Mouse (Mus musculus) MEL (cell line): ENCODE measurements around the gene Shq1. TPM values are rescaled to one million over a fixed set of nuclear protein-coding genes. Genes with fewer than 3 reads are reported as not detected.

Source experiments
- DNase-seq: peaks from one replicate; pipeline ENCODE4 v3.0.0; 2011; ENCODE audit warnings: low read depth, low spot score
- H3K27ac ChIP-seq: 2 replicates; pipeline ENCODE4 v1.5.1; 2012; ENCODE audit warnings: low read depth, mild to moderate bottlenecking, control low read depth, low read length, moderate library complexity; ENCODE audit not compliant: control insufficient read depth
- H3K27me3 ChIP-seq, 2 experiments: fragments of 150-350 bp in 1 of 2; sonication (generic) in 1 of 2; 2 replicates each; pipeline ENCODE4 v1.6.1; 2012; ENCODE audit warnings: low read length in 2 of 2, mild to moderate bottlenecking in 2 of 2, improper control_type of control experiment in 1 of 2, moderate library complexity in 1 of 2; ENCODE audit not compliant: insufficient read depth in 2 of 2, control insufficient read depth in 1 of 2
- H3K36me3 ChIP-seq, 2 experiments: 2 replicates each; pipeline ENCODE4 v1.6.1; 2012 to 2014; ENCODE audit warnings: low read length in 2 of 2, improper control_type of control experiment in 1 of 2, inconsistent platforms in 1 of 2, mild to moderate bottlenecking in 1 of 2; ENCODE audit not compliant: insufficient read depth in 2 of 2, control insufficient read depth in 1 of 2
- H3K4me1 ChIP-seq, 2 experiments: fragments of 150-350 bp in 1 of 2; sonication (generic) in 1 of 2; 2 replicates each; pipeline ENCODE4 v1.6.1; 2012; ENCODE audit warnings: low read length in 2 of 2, improper control_type of control experiment in 1 of 2, mild to moderate bottlenecking in 1 of 2; ENCODE audit not compliant: insufficient read depth in 2 of 2, control insufficient read depth in 1 of 2
- H3K4me3 ChIP-seq, 2 experiments: fragments of 150-350 bp in 1 of 2; sonication (generic) in 1 of 2; 2 replicates each; pipeline ENCODE4 v1.5.1; 2012; ENCODE audit warnings: low read depth in 2 of 2, low read length in 2 of 2, mild to moderate bottlenecking in 2 of 2, moderate library complexity in 2 of 2, control low read depth in 1 of 2, improper control_type of control experiment in 1 of 2; ENCODE audit not compliant: control insufficient read depth in 1 of 2, insufficient read depth in 1 of 2
- H3K79me2 ChIP-seq: 2 replicates; pipeline ENCODE4 v1.6.1; 2012; ENCODE audit warnings: mild to moderate bottlenecking, low read length, moderate library complexity; ENCODE audit not compliant: control insufficient read depth, poor library complexity, insufficient read depth
- H3K9ac ChIP-seq: 2 replicates; pipeline ENCODE4 v1.6.1; 2012; ENCODE audit warnings: low read depth, mild to moderate bottlenecking, control low read depth, low read length, moderate library complexity; ENCODE audit not compliant: control insufficient read depth, poor library complexity, severe bottlenecking
- H3K9me3 ChIP-seq: fragments of 150-350 bp; sonication (generic); replicated peaks from 2 replicates; pipeline ENCODE4 v1.6.1; 2012; ENCODE audit warnings: mild to moderate bottlenecking, low read length, improper control_type of control experiment, moderate library complexity; ENCODE audit not compliant: insufficient read depth
- CHD1 ChIP-seq: IDR thresholded peaks from 2 replicates; pipeline ENCODE4 v1.6.1; 2012; ENCODE audit warnings: low read depth, mild to moderate bottlenecking, inconsistent platforms, low read length, improper control_type of control experiment
- CHD2 ChIP-seq: IDR thresholded peaks from 2 replicates; pipeline ENCODE4 v1.6.1; 2011; ENCODE audit warnings: low read length, improper control_type of control experiment
- CTCF ChIP-seq, 3 experiments: IDR thresholded peaks in 2 of 3; conservative IDR thresholded peaks in 1 of 3; 2 replicates each; pipeline ENCODE4 v1.5.1; 2011 to 2012; ENCODE audit warnings: low read length in 3 of 3, low read depth in 2 of 3, mild to moderate bottlenecking in 2 of 3, improper control_type of control experiment in 1 of 3, inconsistent platforms in 1 of 3, mixed read lengths in 1 of 3, moderate library complexity in 1 of 3; ENCODE audit not compliant: control insufficient read depth in 1 of 3, insufficient read depth in 1 of 3, poor library complexity in 1 of 3, severe bottlenecking in 1 of 3
- E2F4 ChIP-seq: IDR thresholded peaks from 2 replicates; pipeline ENCODE4 v1.6.1; 2011; ENCODE audit warnings: low read depth, low read length, improper control_type of control experiment, borderline replicate concordance
- ETS1 ChIP-seq: IDR thresholded peaks from 2 replicates; pipeline ENCODE4 v1.6.1; 2012; ENCODE audit warnings: low read depth, mild to moderate bottlenecking, inconsistent platforms, low read length, improper control_type of control experiment, moderate library complexity
- GATA1 ChIP-seq: IDR thresholded peaks from 2 replicates; pipeline ENCODE4 v1.6.1; 2011; ENCODE audit warnings: low read depth, low read length, improper control_type of control experiment
- JUND ChIP-seq: IDR thresholded peaks from 2 replicates; pipeline ENCODE4 v1.6.1; 2011; ENCODE audit warnings: low read depth, mild to moderate bottlenecking, improper control_type of control experiment, low read length
- KAT2A ChIP-seq: conservative IDR thresholded peaks from 2 replicates; pipeline ENCODE4 v1.6.1; 2012; ENCODE audit warnings: low read depth, low read length, improper control_type of control experiment, inconsistent platforms
- MAFK ChIP-seq: IDR thresholded peaks from 2 replicates; pipeline ENCODE4 v1.6.1; 2011; ENCODE audit warnings: low read depth, mild to moderate bottlenecking, low read length, improper control_type of control experiment, borderline replicate concordance
- MEF2A ChIP-seq: IDR thresholded peaks from 2 replicates; pipeline ENCODE4 v1.6.1; 2014; ENCODE audit warnings: low read depth, mild to moderate bottlenecking, inconsistent platforms, low read length, improper control_type of control experiment; ENCODE audit not compliant: poor library complexity, insufficient replicate concordance, severe bottlenecking; ENCODE audit errors: extremely low read depth
- MYB ChIP-seq: IDR thresholded peaks from 2 replicates; pipeline ENCODE4 v1.6.1; 2011; ENCODE audit warnings: mild to moderate bottlenecking, low read depth, low read length, improper control_type of control experiment
- POLR2A ChIP-seq, 2 experiments: IDR thresholded peaks; 2 replicates each; pipeline ENCODE4 v1.6.1; 2011 to 2012; ENCODE audit warnings: low read length in 2 of 2, mild to moderate bottlenecking in 2 of 2, control low read depth in 1 of 2, improper control_type of control experiment in 1 of 2, low read depth in 1 of 2, moderate library complexity in 1 of 2; ENCODE audit not compliant: control insufficient read depth in 1 of 2, insufficient read depth in 1 of 2, poor library complexity in 1 of 2
- POLR2AphosphoS2 ChIP-seq: IDR thresholded peaks from 2 replicates; pipeline ENCODE4 v1.6.1; 2011; ENCODE audit warnings: low read length, improper control_type of control experiment
- POLR2AphosphoS5 ChIP-seq: IDR thresholded peaks from 2 replicates; pipeline ENCODE4 v1.6.1; 2012; ENCODE audit warnings: low read depth, borderline replicate concordance, mild to moderate bottlenecking, inconsistent platforms, low read length, moderate library complexity, mixed read lengths
- RAD21 ChIP-seq: IDR thresholded peaks from 2 replicates; pipeline ENCODE4 v1.6.1; 2011; ENCODE audit warnings: mild to moderate bottlenecking, low read depth, low read length, improper control_type of control experiment
- RCOR1 ChIP-seq: IDR thresholded peaks from 2 replicates; pipeline ENCODE4 v1.6.1; 2012; ENCODE audit warnings: low read depth, mild to moderate bottlenecking, inconsistent platforms, low read length, improper control_type of control experiment
- SMC3 ChIP-seq: IDR thresholded peaks from 2 replicates; pipeline ENCODE4 v1.6.1; 2011; ENCODE audit warnings: low read depth, low read length, improper control_type of control experiment
- TBP ChIP-seq: IDR thresholded peaks from 2 replicates; pipeline ENCODE4 v1.8.0; 2011; ENCODE audit warnings: low read depth, low read length, improper control_type of control experiment
- USF1 ChIP-seq: IDR thresholded peaks from 2 replicates; pipeline ENCODE4 v1.6.1; 2014; ENCODE audit warnings: low read depth, mild to moderate bottlenecking, inconsistent platforms, low read length, improper control_type of control experiment, moderate library complexity
- USF2 ChIP-seq, 2 experiments: IDR thresholded peaks; 2 replicates each; pipeline ENCODE4 v1.6.1; 2011 to 2012; ENCODE audit warnings: improper control_type of control experiment in 2 of 2, low read length in 2 of 2, borderline replicate concordance in 1 of 2, inconsistent platforms in 1 of 2, low read depth in 1 of 2, mild to moderate bottlenecking in 1 of 2; ENCODE audit not compliant: insufficient read depth in 1 of 2
- ZC3H11A ChIP-seq: IDR thresholded peaks from 2 replicates; pipeline ENCODE4 v1.6.1; 2012; ENCODE audit warnings: low read depth, mild to moderate bottlenecking, inconsistent platforms, low read length, improper control_type of control experiment
- ZKSCAN1 ChIP-seq: IDR thresholded peaks from 2 replicates; pipeline ENCODE4 v1.6.1; 2012; ENCODE audit warnings: low read depth, mild to moderate bottlenecking, inconsistent platforms, low read length, improper control_type of control experiment, moderate library complexity
- ZMIZ1 ChIP-seq: IDR thresholded peaks from 2 replicates; pipeline ENCODE4 v1.6.1; 2012; ENCODE audit warnings: low read depth, mild to moderate bottlenecking, inconsistent platforms, low read length, improper control_type of control experiment, moderate library complexity
- polyA plus RNA-seq, 2 experiments: library from polyadenylated mRNA; stranded (reverse) in 1 of 2; unstranded in 1 of 2; fragments of >175 nt in 1 of 2; fragments of >200 nt in 1 of 2; gene quantifications; 2 replicates each; pipeline versions ENCODE4 v1.2.1 to v1.2.4; 2012; ENCODE audit warnings: low replicate concordance in 2 of 2, low read depth in 1 of 2; ENCODE audit not compliant: insufficient read length in 2 of 2, insufficient read depth in 1 of 2, missing spikeins in 1 of 2
- total RNA-seq: library from RNA; depleted of rRNA; stranded (reverse); fragments of 300-350 nt; gene quantifications from 2 replicates; pipeline ENCODE4 v1.2.3, GENCODE M21; 2012

Gene Shq1
- total and polyA plus RNA-seq, 3 experiments, result 20.2 to 23.5 TPM; not detected in 1

DNA sequence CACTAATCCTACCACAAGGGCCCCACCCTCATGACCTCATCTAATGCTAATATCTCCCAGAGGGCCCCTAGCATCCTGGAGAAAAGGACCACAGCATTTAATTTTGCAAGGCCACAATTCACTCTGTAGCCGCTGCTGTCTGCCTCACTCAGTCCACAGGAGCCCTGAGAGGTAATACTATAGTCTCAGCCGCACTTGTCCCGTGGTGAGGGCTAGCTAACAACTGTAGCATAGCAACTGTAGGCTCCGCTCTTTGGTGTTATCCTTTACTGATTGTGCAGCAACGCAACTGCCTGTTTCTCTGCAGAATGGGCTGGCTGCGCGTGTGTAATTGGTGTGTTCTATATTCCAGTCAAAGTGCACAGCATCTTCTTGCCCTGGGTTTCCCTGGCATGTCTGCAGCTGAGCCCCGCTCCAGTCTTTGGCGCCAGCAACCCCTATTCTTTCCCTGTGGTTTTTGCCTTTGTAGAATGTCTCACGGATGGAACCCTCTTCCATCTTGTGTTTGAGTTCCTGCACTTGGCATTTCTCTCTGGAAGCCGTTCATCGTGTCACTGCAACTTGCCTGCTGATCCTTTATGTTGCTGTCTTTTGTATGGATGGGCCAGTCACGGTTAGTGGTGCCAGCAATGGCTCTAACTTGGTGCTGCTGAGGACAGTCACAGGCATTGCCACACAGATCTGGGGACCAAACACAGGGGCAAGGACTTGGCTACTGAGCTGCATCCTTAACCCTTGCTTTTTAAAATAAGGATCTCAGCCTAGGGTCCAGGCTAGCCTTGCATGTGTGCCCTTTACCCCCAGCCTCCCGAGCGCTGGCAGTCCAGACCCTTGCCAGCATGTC is 128.6 kb downstream of the Shq1 start:
- no peaks in the 10 kb centered on the region; a peak in 1 of 4 replicates for H3K27me3 ChIP-seq
- no peak overlapping the region for H3K27ac ChIP-seq
- TF ChIP-seq MAFK (no peak), RCOR1 (no peak), MYB (no peak), ZKSCAN1 (no peak), POLR2AphosphoS5 (no peak), CHD1 (no peak), RAD21 (no peak), JUND (no peak), POLR2A (IDR thresholded peaks at IDR 0.05; ENCODE audit: control insufficient read depth in 1 of 2, insufficient read depth in 1 of 2, low read depth in 1 of 2, low read length in 2 of 2, poor library complexity in 1 of 2) (no peak), E2F4 (no peak), ETS1 (no peak), MEF2A (no peak)
- no peak for DNase-seq
- no peaks in the 10 kb centered on the region for H3K9me3 ChIP-seq
- H3K9ac ChIP-seq, result no peak overlapping the region
- no peaks in the 10 kb centered on the region for H3K36me3 ChIP-seq
- H3K79me2 ChIP-seq, result no peaks in the 10 kb centered on the region
- no peak overlapping the region for H3K4me3 ChIP-seq
- no peaks in the 10 kb centered on the region for H3K4me1 ChIP-seq

- Histone ChIP-seq H3K79me2 (no peaks in the 10 kb centered on the region), H3K36me3 (no peaks in the 10 kb centered on the region), H3K4me3 (no peak overlapping the region), H3K9ac (no peak overlapping the region), H3K27me3 (no peaks in the 10 kb centered on the region), H3K4me1 (no peaks in the 10 kb centered on the region), H3K9me3 (no peaks in the 10 kb centered on the region), H3K27ac (no peak overlapping the region)
- peak; percentile 15 for DNase-seq
- peak; percentile 42 to 55 (median 45) for TF ChIP-seq CTCF (IDR thresholded peaks at IDR 0.05 in 2 of 3, conservative IDR thresholded peaks at IDR 0.05 in 1 of 3; ENCODE audit: control insufficient read depth in 1 of 3, insufficient read depth in 1 of 3, low read depth in 2 of 3, low read length in 3 of 3, poor library complexity in 1 of 3, severe bottlenecking in 1 of 3)
- no peak for TF ChIP-seq POLR2AphosphoS2
- no peak for TF ChIP-seq KAT2A
- TF ChIP-seq TBP, result no peak
- TF ChIP-seq RAD21, result peak; percentile 20
- no peak for TF ChIP-seq MEF2A
- TF ChIP-seq MAFK, result no peak
- no peak for TF ChIP-seq GATA1
- no peak for TF ChIP-seq CHD2
- TF ChIP-seq ZC3H11A, result peak; percentile 19; the same call in 1 of the 2 replicates
- no peak for TF ChIP-seq USF2 (IDR thresholded peaks at IDR 0.05; ENCODE audit: borderline replicate concordance in 1 of 2, insufficient read depth in 1 of 2, low read depth in 1 of 2, low read length in 2 of 2)
- TF ChIP-seq POLR2AphosphoS5, result no peak
- no peak for TF ChIP-seq POLR2A (IDR thresholded peaks at IDR 0.05; ENCODE audit: control insufficient read depth in 1 of 2, insufficient read depth in 1 of 2, low read depth in 1 of 2, low read length in 2 of 2, poor library complexity in 1 of 2)
- TF ChIP-seq USF1, result no peak
- TF ChIP-seq SMC3, result peak; percentile 38
- no peak for TF ChIP-seq ZMIZ1
Observed at GRCm38 (mm10) chr6:100539698-100540097, 131.3 kb downstream of the Shq1 start.
